Mouse (Mus musculus) cortical plate, adult 2 months (tissue): ENCODE measurements at regions not wholly inside any gene's neighbourhood (a gene's known extent, or its start where the extent isn't known, plus 50 kb on each side); places are given as distances from the start of the nearest gene placed in this dataset.

Source experiments
- H3K27ac ChIP-seq: fragments of 200-500 bp; 2 replicates; pipeline ENCODE4 v1.5.1; 2012; ENCODE audit warnings: low read length, control low read depth, inconsistent platforms; ENCODE audit not compliant: insufficient read depth
- H3K4me1 ChIP-seq: fragments of 200-500 bp; 2 replicates; pipeline ENCODE4 v1.6.1; 2011; ENCODE audit warnings: low read length; ENCODE audit not compliant: control insufficient read depth, insufficient read depth
- H3K4me3 ChIP-seq: fragments of 200-500 bp; 2 replicates; pipeline ENCODE4 v1.5.1; 2011; ENCODE audit warnings: mild to moderate bottlenecking, low read length, control low read depth; ENCODE audit not compliant: insufficient read depth
- CTCF ChIP-seq: fragments of 200-500 bp; IDR thresholded peaks from 2 replicates; pipeline ENCODE4 v1.5.1; 2011; ENCODE audit warnings: mild to moderate bottlenecking, control low read depth, low read length; ENCODE audit not compliant: insufficient read depth; ENCODE audit errors: extremely low read depth
- POLR2A ChIP-seq: fragments of 200-500 bp; IDR thresholded peaks from 2 replicates; pipeline ENCODE4 v1.6.1; 2011; ENCODE audit warnings: mild to moderate bottlenecking, low read length, control low read depth; ENCODE audit not compliant: insufficient read depth; ENCODE audit errors: extremely low read depth

- Histone ChIP-seq H3K4me3 (no peak overlapping the region), H3K4me1 (no peaks in the 10 kb centered on the region), H3K27ac (no peak overlapping the region)
- no peak for TF ChIP-seq CTCF
- TF ChIP-seq POLR2A: no peak
Observed at GRCm38 (mm10) chr5:46488140-46488942, 630.9 kb upstream of the Lcorl start.

DNA sequence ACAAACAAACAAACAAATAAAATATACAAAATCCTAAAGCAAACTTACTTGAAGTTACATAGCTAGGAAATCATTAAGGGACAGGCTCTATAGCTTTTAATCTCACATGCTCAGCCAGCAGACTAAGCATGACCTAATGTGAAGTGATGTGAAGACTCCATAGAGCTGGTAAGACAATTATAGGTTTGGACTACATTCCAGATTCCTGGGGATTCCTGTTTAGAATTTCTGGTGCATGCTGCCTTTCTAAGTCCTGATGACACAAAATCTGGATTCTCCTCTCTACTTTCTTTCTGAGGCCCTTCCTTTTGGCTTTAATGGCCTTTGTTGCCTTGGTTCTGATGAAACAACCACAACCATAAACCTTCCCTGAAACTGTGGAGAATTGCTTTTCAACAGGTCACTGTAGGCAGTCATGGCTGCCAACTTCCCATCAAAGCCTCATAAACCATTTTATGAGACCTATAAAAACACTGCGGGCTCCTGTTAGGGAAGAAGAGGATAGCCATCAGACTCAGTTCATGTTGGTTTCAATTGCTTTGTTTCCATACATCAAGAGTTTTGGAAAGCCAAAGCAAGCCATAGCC is 629.4 kb upstream of the Lcorl start:
- H3K4me3 ChIP-seq: no peak overlapping the region
- H3K4me1 ChIP-seq: no peaks in the 10 kb centered on the region
- no peak overlapping the region for H3K27ac ChIP-seq
- TF ChIP-seq POLR2A (no peak), CTCF (no peak)

DNA sequence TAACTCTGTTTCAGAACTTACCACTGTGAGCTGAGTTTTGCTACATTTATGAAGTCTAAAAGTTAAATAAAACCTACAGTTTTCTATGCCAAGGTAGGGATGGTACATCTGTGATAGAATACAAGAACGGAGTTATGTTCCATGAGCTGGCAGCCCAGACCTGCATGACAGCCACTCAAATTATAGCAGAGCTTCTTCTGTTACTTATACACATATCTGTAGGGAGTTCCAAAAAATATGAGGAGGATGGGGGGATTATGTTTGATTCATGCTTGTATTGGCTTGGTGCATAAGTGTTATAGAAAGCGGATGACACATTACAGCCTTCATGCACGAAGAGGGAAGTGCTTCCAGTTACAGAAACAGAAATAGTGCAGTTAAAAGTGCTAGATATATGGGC is 598.9 kb upstream of the Lcorl start:
- no peaks in the 10 kb centered on the region for H3K4me1 ChIP-seq
- TF ChIP-seq POLR2A: no peak
- TF ChIP-seq CTCF: no peak
- no peak overlapping the region for H3K27ac ChIP-seq
- H3K4me3 ChIP-seq: no peak overlapping the region

DNA sequence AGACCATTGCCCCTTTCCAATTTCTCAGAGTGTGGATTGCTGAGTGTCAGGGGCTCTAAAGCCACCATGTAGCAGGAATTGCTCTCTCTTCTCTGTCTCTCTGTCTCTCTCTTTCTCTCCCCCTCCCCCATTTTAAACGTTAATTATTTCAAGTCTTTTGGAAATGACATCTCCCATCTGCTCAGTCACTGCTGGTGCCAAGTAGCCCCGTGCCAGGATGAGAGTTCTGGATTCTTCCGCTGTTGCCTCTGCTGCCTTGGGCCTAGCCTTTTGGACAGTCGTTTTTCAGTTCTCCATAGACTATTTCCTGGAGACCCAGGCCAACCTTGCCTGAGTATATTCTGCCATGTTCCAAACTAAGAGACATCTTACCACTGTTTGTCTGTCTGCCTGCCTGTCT is 590.9 kb upstream of the Lcorl start:
- no peak overlapping the region for H3K4me3 ChIP-seq
- no peaks in the 10 kb centered on the region for H3K4me1 ChIP-seq
- TF ChIP-seq POLR2A (no peak), CTCF (no peak)
- no peak overlapping the region for H3K27ac ChIP-seq

- H3K27ac ChIP-seq: no peak overlapping the region
- TF ChIP-seq POLR2A: no peak
- TF ChIP-seq CTCF: no peak
- no peak overlapping the region for H3K4me3 ChIP-seq
- no peaks in the 10 kb centered on the region for H3K4me1 ChIP-seq
Observed at GRCm38 (mm10) chr5:46445844-46446243, 588.4 kb upstream of the Lcorl start.

DNA sequence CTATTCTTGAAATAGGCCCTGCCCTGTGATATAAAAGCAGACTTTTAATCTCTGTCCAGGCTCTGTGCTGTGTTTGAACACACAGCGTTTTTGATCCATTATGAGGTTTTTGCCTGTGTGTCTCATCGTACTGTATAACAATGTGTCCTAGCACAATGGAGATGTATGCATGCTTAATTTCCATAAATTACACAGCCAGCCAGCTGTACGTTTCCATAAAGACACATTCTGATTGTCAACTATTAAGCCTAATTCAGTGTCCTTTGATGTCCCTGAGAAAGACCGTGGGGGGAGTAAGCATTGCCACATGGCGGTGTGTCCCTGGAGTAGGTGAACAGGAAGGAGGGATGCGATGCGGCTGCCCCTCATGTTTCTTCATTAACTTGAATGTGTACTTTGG is 587.7 kb upstream of the Lcorl start:
- Histone ChIP-seq H3K27ac (no peak overlapping the region), H3K4me3 (no peak overlapping the region), H3K4me1 (no peaks in the 10 kb centered on the region)
- TF ChIP-seq POLR2A (no peak), CTCF (no peak)

GRCm38 (mm10) chr5:46443805-46444340 is 586.5 kb upstream of the Lcorl start:
- no peak for TF ChIP-seq POLR2A
- TF ChIP-seq CTCF: peak; percentile 26; the same call in 1 of the 2 replicates
- Histone ChIP-seq H3K4me1 (no peaks in the 10 kb centered on the region), H3K27ac (no peak overlapping the region), H3K4me3 (no peak overlapping the region)

GRCm38 (mm10) chr5:46442600-46443248 is 585.3 kb upstream of the Lcorl start:
- TF ChIP-seq CTCF: no peak
- Histone ChIP-seq H3K4me3 (no peak overlapping the region), H3K27ac (no peak overlapping the region)

DNA sequence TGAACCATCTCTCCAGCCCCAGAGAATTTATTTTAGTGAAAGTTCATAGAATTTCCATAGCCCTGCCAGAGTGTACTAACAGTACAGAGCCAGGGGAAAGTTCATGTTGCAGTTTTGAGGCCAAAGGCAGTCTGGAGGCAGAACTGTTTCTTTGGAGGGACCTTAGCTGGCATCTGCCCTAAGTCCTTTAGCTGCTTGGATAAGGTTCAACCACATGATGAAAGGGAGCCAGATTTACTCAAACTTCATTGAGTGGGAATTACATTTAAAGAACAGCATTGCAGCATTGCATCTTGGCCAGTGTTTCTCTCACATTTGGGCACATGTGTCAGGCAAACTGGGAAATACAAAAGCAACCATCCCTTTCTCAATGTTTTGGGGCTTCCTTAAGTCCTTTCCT is 584.3 kb upstream of the Lcorl start:
- TF ChIP-seq POLR2A (no peak), CTCF (no peak)
- no peaks in the 10 kb centered on the region for H3K4me1 ChIP-seq
- no peak overlapping the region for H3K4me3 ChIP-seq
- no peak overlapping the region for H3K27ac ChIP-seq

More at GRCm38 (mm10) chr5:46442600-46443248, 585.3 kb upstream of the Lcorl start:
- no peaks in the 10 kb centered on the region for H3K4me1 ChIP-seq
